Mouse (Mus musculus) testis, postnatal 14 days (tissue): ENCODE results near the gene Nuf2.

ENCODE experiments used
- DNase-seq: peaks from one replicate; pipeline ENCODE4 v3.0.0; 2021; ENCODE audit warnings: low spot score

The Nuf2 gene

GRCm38 (mm10) chr1:169467791-169468190, 63.5 kb downstream of the Nuf2 start:
- no peak for DNase-seq

- no peak for DNase-seq
Measured at GRCm38 (mm10) chr1:169462386-169463115, 68.7 kb downstream of the Nuf2 start.

- DNase-seq, result no peak
Measured at GRCm38 (mm10) chr1:169459071-169459782, 72.0 kb downstream of the Nuf2 start.
